Mouse (Mus musculus) myocyte (in vitro differentiated cells): ENCODE measurements around the gene Gba2. TPM values are rescaled to one million over a fixed set of nuclear protein-coding genes. Genes with fewer than 3 reads are reported as not detected.

Experiments used
- H3K27me3 ChIP-seq: one replicate; pipeline ENCODE4 v1.6.1; 2011; ENCODE audit not compliant: control insufficient read depth, insufficient read depth, insufficient read length
- H3K36me3 ChIP-seq: one replicate; pipeline ENCODE4 v1.6.1; 2011; ENCODE audit not compliant: control insufficient read depth, insufficient read depth
- H3K4me2 ChIP-seq: one replicate; pipeline ENCODE4 v1.6.1; 2011; ENCODE audit warnings: low read depth, control low read depth
- H3K4me3 ChIP-seq: one replicate; pipeline ENCODE4 v1.5.1; 2011; ENCODE audit warnings: mild to moderate bottlenecking, control low read depth, moderate library complexity
- H3K79me2 ChIP-seq: one replicate; pipeline ENCODE4 v1.6.1; 2011; ENCODE audit not compliant: control insufficient read depth, insufficient read depth
- H3ac ChIP-seq: one replicate; pipeline ENCODE4 v1.6.1; 2011; ENCODE audit not compliant: control insufficient read depth, insufficient read length
- CEBPB ChIP-seq: IDR thresholded peaks from 2 replicates; pipeline ENCODE4 v1.6.1; 2011; ENCODE audit warnings: mild to moderate bottlenecking, moderate library complexity; ENCODE audit not compliant: poor library complexity, insufficient read depth, severe bottlenecking
- E2F4 ChIP-seq: IDR thresholded peaks from one replicate; pipeline ENCODE4 v1.6.1; 2011; ENCODE audit warnings: mild to moderate bottlenecking, control low read depth, moderate library complexity; ENCODE audit not compliant: insufficient read depth
- MAX ChIP-seq: IDR thresholded peaks from one replicate; pipeline ENCODE4 v1.6.1; 2011; ENCODE audit warnings: low read depth, mild to moderate bottlenecking, control low read depth
- MYOD1 ChIP-seq, 3 experiments: IDR thresholded peaks; one replicate each; pipeline ENCODE4 v1.6.1; 2011; ENCODE audit warnings: control low read depth in 2 of 3, low read depth in 2 of 3, mild to moderate bottlenecking in 2 of 3, moderate library complexity in 1 of 3; ENCODE audit not compliant: insufficient read length in 2 of 3, control insufficient read depth in 1 of 3
- MYOG ChIP-seq, 3 experiments: IDR thresholded peaks; one replicate each; pipeline ENCODE4 v1.6.1; 2011; ENCODE audit warnings: control low read depth in 2 of 3, low read depth in 2 of 3, mild to moderate bottlenecking in 2 of 3; ENCODE audit not compliant: insufficient read length in 2 of 3, control insufficient read depth in 1 of 3, insufficient read depth in 1 of 3
- POLR2A ChIP-seq: IDR thresholded peaks from one replicate; pipeline ENCODE4 v1.6.1; 2011; ENCODE audit warnings: low read depth, mild to moderate bottlenecking, control low read depth, moderate library complexity; ENCODE audit not compliant: insufficient read length
- POLR2AphosphoS2 ChIP-seq: IDR thresholded peaks from one replicate; pipeline ENCODE4 v1.6.1; 2011; ENCODE audit warnings: low read depth, control low read depth; ENCODE audit not compliant: insufficient read length
- REST ChIP-seq: IDR thresholded peaks from one replicate; pipeline ENCODE4 v1.6.1; 2011; ENCODE audit warnings: mild to moderate bottlenecking, control low read depth, moderate library complexity; ENCODE audit not compliant: insufficient read depth, insufficient read length
- SRF ChIP-seq: IDR thresholded peaks from one replicate; pipeline ENCODE4 v1.6.1; 2011; ENCODE audit warnings: low read depth; ENCODE audit not compliant: control insufficient read depth, insufficient read length
- TCF12 ChIP-seq: IDR thresholded peaks from one replicate; pipeline ENCODE4 v1.6.1; 2011; ENCODE audit warnings: mild to moderate bottlenecking, control low read depth; ENCODE audit not compliant: poor library complexity, insufficient read depth, severe bottlenecking
- TCF3 ChIP-seq: IDR thresholded peaks from one replicate; pipeline ENCODE4 v1.6.1; 2011; ENCODE audit warnings: low read depth, control low read depth; ENCODE audit not compliant: insufficient read length
- USF1 ChIP-seq: IDR thresholded peaks from one replicate; pipeline ENCODE4 v1.6.1; 2011; ENCODE audit warnings: low read depth, mild to moderate bottlenecking, control low read depth, moderate library complexity
- polyA plus RNA-seq: library from polyadenylated mRNA; unstranded; fragments of >200 nt; fragmentation: generic; extraction: Trizol; gene quantifications from one replicate; pipeline ENCODE4 v1.2.1, GENCODE M21; 2012; ENCODE audit warnings: missing spikeins

The Gba2 gene
- polyA plus RNA-seq, 1 experiment, result 5.9 TPM

DNA sequence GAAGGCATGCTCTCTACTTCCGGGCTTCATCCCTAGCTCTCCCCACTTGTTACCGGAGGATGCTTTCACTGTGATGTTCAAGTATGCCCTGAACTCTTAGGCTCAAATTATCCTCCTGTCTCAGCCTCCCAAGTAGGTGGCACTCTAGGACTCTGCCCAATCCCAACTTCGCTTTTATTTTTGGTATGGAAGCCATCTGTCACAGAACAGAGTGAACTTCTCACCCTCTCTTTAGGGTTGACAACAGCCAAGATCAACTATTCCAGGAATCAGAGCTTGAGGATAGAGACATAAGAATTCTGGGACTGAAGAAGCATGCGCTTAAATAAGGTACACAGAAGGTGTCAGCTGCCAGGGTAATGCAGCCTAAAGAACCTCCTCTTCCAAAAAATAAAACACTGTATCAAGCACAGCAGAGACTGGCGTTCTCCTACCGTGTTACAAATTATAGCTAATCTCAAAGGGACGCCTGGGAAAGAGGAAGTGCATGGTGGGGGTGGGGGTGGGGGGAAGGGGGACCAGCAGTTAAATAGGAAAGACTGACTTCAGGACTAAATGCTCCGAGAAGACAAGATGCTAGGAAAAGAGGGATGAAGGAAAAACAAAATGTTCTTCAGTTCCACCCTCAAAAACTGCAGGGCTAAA is 1.3 kb downstream of the Gba2 start:
- Histone ChIP-seq H3K79me2 (peaks cover 4% of the 10 kb centered on the region), H3K4me3 (peak overlapping the region; percentile 77), H3K4me2 (peak overlapping the region; percentile 95), H3K36me3 (peaks cover 9% of the 10 kb centered on the region), H3K27me3 (no peaks in the 10 kb centered on the region), H3ac (peak overlapping the region; percentile 47)
- TF ChIP-seq TCF12, result no peak
- TF ChIP-seq USF1, result no peak
- no peak for TF ChIP-seq REST
- no peak for TF ChIP-seq MYOD1 (IDR thresholded peaks at IDR 0.05; ENCODE audit: control insufficient read depth in 1 of 3, insufficient read length in 2 of 3, low read depth in 2 of 3)
- no peak for TF ChIP-seq POLR2A
- TF ChIP-seq MAX, result no peak
- no peak for TF ChIP-seq POLR2AphosphoS2
- no peak for TF ChIP-seq E2F4
- TF ChIP-seq SRF, result no peak
- no peak for TF ChIP-seq CEBPB
- no peak for TF ChIP-seq TCF3
- TF ChIP-seq MYOG (IDR thresholded peaks at IDR 0.05; ENCODE audit: control insufficient read depth in 1 of 3, insufficient read depth in 1 of 3, insufficient read length in 2 of 3, low read depth in 2 of 3), result no peak

DNA sequence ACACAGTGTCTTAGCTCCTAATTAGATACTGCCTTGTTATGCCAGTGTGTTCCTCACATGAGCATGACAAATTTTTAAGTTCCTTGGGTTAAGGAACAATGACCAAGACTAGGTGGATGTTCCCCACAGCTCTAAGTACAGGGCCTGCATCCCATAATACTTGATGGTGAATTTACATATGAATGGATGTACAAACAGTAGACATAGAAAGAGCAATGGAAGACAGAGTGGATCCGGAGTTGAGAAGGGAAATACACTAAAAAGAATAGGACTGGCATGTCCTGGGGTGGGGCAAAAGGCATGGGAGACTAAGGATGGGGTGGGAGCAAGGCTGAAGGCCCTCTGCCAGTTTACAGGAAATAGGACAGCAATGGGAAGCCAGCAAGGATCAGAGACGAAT is 3.3 kb downstream of the Gba2 start:
- H3K4me2 ChIP-seq, result no peak overlapping the region
- H3ac ChIP-seq, result no peak overlapping the region
- no peaks in the 10 kb centered on the region for H3K27me3 ChIP-seq
- H3K79me2 ChIP-seq, result peaks cover 4% of the 10 kb centered on the region
- no peak overlapping the region for H3K4me3 ChIP-seq
- peaks cover 4% of the 10 kb centered on the region for H3K36me3 ChIP-seq
- TF ChIP-seq REST (no peak), E2F4 (no peak), USF1 (no peak), CEBPB (no peak), POLR2A (no peak), MYOG (IDR thresholded peaks at IDR 0.05; ENCODE audit: control insufficient read depth in 1 of 3, insufficient read depth in 1 of 3, insufficient read length in 2 of 3, low read depth in 2 of 3) (no peak), TCF3 (no peak), TCF12 (no peak), MYOD1 (IDR thresholded peaks at IDR 0.05; ENCODE audit: control insufficient read depth in 1 of 3, insufficient read length in 2 of 3, low read depth in 2 of 3) (no peak), POLR2AphosphoS2 (no peak), MAX (no peak), SRF (no peak)

DNA sequence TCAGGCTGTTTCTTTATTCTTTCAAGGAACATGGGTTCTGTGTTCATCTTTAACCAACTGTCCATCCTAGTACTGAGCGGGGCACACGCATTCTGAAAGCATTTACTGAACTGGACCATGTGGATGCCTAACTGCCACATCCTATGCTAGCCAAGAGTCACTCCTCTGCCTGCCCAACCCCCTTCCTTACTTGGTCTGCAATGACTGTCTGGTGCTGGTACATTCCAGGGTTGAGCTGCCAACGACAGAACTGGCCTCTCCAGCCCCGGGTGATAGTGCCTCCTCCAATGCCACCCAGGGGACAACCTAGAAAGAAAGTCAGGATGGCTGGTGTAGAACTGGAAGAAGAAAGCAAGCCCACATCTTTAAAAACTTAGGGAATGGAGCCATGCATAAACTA is 5.1 kb downstream of the Gba2 start:
- H3ac ChIP-seq, result no peak overlapping the region
- H3K4me3 ChIP-seq, result no peak overlapping the region
- peaks cover 4% of the 10 kb centered on the region for H3K79me2 ChIP-seq
- H3K4me2 ChIP-seq, result no peak overlapping the region
- no peaks in the 10 kb centered on the region for H3K27me3 ChIP-seq
- peaks cover 4% of the 10 kb centered on the region for H3K36me3 ChIP-seq
- no peak for TF ChIP-seq E2F4
- no peak for TF ChIP-seq CEBPB
- TF ChIP-seq MAX, result no peak
- TF ChIP-seq TCF12, result no peak
- no peak for TF ChIP-seq MYOD1 (IDR thresholded peaks at IDR 0.05; ENCODE audit: control insufficient read depth in 1 of 3, insufficient read length in 2 of 3, low read depth in 2 of 3)
- TF ChIP-seq REST, result no peak
- TF ChIP-seq TCF3, result no peak
- TF ChIP-seq MYOG (IDR thresholded peaks at IDR 0.05; ENCODE audit: control insufficient read depth in 1 of 3, insufficient read depth in 1 of 3, insufficient read length in 2 of 3, low read depth in 2 of 3), result no peak
- TF ChIP-seq USF1, result no peak
- TF ChIP-seq SRF, result no peak
- TF ChIP-seq POLR2A, result no peak
- TF ChIP-seq POLR2AphosphoS2, result no peak

DNA sequence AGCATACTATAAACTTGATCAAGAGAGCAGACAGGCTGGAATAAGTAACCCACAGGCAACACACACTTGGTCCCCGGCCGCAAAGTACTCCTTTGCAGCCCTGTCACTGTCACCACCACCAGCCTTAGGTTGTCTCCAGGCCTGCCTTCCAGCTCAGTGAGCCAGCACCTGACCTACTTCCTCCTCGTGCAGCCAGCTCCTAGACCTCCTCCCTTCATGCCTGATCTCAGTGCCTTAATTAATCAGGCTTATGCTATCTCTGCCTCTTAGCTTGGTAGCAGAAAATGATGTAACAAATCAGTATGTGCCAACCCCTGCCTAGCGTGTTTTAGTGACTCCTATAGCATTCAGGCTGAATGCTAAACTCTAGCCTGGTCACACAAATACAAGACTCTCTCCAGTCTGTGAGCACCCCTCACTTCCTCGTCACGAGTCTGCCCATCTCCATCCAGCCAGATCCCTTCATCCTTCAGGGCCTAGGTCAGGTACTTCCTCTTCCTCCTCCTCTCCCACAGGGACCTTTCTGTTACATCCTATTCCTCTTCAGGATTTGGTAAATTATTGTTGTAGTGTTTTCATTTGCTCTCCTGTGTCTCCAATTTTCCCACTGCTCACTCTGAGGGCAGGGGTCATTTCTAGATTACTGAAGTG is 7.2 kb downstream of the Gba2 start:
- Histone ChIP-seq H3ac (no peak overlapping the region), H3K79me2 (no peaks in the 10 kb centered on the region), H3K27me3 (no peaks in the 10 kb centered on the region), H3K4me3 (no peak overlapping the region), H3K36me3 (peaks cover 14% of the 10 kb centered on the region), H3K4me2 (no peak overlapping the region)
- TF ChIP-seq CEBPB (no peak), MYOG (IDR thresholded peaks at IDR 0.05; ENCODE audit: control insufficient read depth in 1 of 3, insufficient read depth in 1 of 3, insufficient read length in 2 of 3, low read depth in 2 of 3) (no peak), TCF3 (no peak)
